Mouse (Mus musculus): Measurements from ENCODE around the gene Gm11214.

Gene Gm11214

GRCm38 (mm10) chr4:63663279-63663678 lies at the start of gene Gm11214:
TSS of gene Gm11214 (minus strand) at chr4:63663379.
- DNase-seq (ENCODE audit: low spot score) = no peak

GRCm38 (mm10) chr4:63711886-63712285 lies 48.7 kb upstream of the Gm11214 start:
- DNase-seq (ENCODE audit: low spot score) = no peak

GRCm38 (mm10) chr4:63710431-63711220 lies 47.4 kb upstream of the Gm11214 start:
- no peak for DNase-seq (ENCODE audit: low spot score)

GRCm38 (mm10) chr4:63706279-63706971 lies 43.2 kb upstream of the Gm11214 start:
- DNase-seq (ENCODE audit: low spot score) = no peak

GRCm38 (mm10) chr4:63704232-63704631 lies 41.1 kb upstream of the Gm11214 start:
- DNase-seq (ENCODE audit: low spot score) = no peak

DNA sequence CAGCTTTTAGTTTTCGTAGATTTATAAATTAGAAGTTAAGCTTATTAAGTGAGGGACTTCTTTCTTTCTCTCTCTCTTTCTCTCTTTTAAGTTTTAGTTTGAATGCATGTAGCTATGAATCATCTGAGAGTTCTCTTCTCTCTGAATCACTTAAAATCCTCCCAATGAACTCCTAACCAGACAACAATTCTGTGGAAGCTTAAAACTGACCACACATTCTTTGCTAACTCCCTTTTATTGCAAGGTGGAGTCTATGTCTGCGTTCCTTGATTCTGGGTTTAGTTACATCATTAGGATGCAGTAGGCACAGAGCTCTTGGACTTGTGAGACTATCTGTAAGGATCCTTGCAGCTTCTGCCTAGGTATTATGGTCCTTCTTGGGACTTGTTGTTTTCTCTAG lies 40.5 kb upstream of the Gm11214 start:
- no peak for DNase-seq (ENCODE audit: low spot score)

- DNase-seq (ENCODE audit: low spot score) = no peak
Measured at GRCm38 (mm10) chr4:63702006-63702704, 39.0 kb upstream of the Gm11214 start.

GRCm38 (mm10) chr4:63699749-63700148 lies 36.6 kb upstream of the Gm11214 start:
- no peak for DNase-seq (ENCODE audit: low spot score)

DNA sequence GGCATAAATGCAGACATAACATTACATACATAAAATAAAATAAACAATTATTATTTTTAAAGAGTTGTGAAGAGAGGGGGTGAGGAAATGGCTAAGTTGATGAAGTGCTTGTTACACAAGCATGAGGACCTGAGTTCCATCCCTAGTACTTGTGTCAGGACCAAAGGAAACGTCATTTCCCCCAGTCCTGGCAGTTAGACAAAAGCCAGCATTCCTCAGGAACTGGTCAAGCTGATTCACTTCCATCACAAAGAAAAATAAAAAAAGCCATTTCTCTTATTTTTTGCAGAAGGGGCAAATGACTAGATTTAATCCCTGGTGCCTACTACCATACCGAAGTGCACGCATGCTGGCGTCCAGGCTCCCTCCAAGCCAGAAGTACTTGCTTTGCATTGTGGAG lies 33.7 kb upstream of the Gm11214 start:
- DNase-seq (ENCODE audit: low spot score) = no peak

DNA sequence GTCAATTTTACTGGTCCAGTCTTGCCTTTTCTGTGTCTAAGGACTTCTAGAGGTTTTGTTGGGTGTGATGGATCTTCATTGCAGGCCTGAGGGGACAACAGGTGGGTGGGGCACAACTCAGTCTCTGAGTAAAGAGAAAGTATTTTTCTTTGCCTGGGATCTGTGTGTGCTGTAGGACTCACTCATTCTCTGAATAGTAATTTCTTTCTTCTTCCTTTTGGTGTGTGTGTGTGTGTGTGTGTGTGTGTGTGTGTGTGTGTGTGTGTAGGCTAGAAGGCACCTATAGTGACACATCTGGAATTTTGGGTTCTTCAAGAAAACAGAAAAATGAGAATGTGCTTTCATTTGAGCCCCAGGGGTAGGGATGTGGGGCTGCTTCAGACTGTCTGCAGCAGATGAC lies 29.2 kb upstream of the Gm11214 start:
- no peak for DNase-seq (ENCODE audit: low spot score)

- DNase-seq (ENCODE audit: low spot score) = no peak
Measured at GRCm38 (mm10) chr4:63687429-63687828, 24.2 kb upstream of the Gm11214 start.

DNA sequence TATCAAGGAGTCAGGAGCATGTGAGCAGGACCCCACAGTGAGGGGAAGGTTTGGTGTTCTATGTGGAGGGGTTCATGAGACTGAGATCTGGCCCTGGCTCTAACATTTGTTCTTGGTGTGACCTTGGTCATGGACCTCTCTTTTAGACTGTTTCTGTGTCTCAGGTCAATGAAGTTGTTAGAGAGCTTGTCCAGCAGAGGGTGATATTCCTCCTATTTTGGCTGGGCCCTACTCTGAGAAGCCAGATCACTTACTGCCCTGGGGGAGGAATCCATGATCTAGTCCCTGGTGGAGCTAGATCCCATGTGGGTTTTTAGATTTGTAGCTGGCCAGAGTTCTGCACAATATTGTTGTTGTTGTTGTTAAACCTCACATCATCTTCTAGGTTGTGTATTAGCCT lies 23.0 kb upstream of the Gm11214 start:
- DNase-seq (ENCODE audit: low spot score) = peak; percentile 21

GRCm38 (mm10) chr4:63685253-63685525 lies 22.0 kb upstream of the Gm11214 start:
- no peak for DNase-seq (ENCODE audit: low spot score)

DNA sequence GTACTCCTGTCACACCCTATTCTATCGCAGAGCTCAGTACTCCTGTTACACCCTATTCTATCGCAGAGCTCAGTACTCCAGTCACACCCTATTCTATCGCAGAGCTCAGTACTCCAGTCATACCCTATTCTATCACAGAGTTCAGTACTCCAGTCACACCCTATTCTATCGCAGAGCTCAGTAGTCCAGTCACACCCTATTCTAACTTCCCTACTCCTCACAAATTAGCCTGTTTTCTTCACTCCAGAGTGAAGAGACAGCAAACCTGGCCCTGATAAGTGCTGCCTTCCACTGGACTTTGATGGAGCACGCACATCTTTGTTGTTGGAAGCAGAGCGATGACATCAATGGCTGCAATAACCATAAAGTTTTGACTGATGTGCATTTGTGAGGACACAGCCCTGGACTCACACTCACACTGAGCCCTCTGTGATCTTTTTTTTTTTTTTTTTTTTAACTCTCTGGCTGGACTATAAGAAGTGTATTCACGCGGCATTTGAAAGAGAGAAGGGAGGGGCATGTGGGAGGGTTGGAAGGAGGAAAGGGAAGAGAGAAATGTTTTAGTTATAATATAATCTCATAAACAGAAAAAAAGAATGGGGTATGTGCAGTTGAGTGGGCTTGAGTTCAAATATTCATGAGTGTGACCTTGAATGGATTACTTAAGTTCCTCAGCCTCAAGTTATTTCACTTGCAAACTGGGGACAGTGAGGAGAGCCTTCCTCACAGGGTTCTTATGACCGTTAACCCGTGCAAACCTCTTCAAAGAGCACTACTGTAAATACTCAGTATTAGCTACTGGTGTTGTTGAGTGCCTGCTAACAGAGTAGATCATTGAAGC lies 21.5 kb upstream of the Gm11214 start:
- no peak for DNase-seq (ENCODE audit: low spot score)

DNA sequence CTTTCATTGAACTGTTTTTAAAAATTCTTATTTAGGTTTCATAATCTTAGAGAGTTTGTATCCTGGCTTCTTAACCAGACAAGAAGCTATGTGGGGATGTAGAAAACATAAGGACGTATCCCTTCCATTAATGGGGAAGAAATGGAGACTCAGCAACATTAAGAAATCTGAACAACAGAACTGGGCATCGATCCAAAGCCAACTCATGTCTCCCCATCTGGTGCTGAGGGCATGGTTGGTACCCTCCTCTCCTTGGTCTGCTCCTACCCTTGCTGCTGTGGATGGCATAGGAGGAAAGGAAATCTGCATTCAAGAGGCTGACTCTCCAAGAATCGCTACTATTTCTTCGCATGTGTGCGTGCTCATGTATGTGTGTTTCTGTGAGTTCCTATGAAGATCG lies 20.5 kb upstream of the Gm11214 start:
- DNase-seq (ENCODE audit: low spot score) = no peak

- no peak for DNase-seq (ENCODE audit: low spot score)
Measured at GRCm38 (mm10) chr4:63683056-63683455, 19.9 kb upstream of the Gm11214 start.

DNA sequence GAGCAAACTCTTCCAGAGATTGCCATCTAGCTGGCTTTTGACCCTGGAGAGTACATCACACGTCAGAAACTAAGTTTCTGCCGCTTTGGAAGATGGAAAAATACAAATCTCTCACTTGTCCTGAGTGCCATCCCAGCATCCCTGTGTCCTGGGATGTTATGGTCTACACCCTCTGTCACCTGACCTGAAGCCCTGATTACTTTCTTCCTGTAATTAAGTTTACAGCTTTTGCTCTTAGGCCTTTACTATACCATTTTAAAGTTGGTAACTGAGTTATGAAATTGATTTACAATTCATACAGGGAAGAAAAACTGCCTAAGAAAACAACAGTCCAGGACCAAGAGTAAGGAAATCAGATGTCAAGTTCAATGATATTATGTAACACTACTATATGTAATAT lies 19.3 kb upstream of the Gm11214 start:
- no peak for DNase-seq (ENCODE audit: low spot score)

- DNase-seq (ENCODE audit: low spot score) = no peak
Measured at GRCm38 (mm10) chr4:63681557-63681956, 18.4 kb upstream of the Gm11214 start.

DNA sequence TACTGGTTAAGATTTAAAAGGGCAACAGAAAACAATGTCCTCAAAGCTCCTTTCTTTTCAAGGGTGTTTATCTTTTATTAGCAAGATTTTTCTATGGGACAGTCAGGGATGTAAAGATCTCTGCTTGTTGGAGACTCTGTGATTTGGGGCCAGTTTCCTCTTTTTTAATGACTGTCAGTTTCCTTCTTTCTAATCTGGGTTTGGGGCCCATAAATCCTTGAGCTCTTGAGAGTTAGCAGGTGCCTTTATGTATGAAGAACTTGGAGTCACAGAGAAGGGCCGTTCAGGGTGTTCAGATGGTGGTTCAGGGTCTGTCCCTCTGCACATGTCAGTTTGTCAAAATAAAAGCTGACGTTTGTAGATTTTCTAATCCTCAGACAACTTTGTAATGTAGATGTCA lies 11.9 kb upstream of the Gm11214 start:
- no peak for DNase-seq (ENCODE audit: low spot score)

GRCm38 (mm10) chr4:63668255-63668654 lies 5.1 kb upstream of the Gm11214 start:
- peak; percentile 22 for DNase-seq (ENCODE audit: low spot score)

GRCm38 (mm10) chr4:63665738-63666137 lies 2.6 kb upstream of the Gm11214 start:
- no peak for DNase-seq (ENCODE audit: low spot score)

DNA sequence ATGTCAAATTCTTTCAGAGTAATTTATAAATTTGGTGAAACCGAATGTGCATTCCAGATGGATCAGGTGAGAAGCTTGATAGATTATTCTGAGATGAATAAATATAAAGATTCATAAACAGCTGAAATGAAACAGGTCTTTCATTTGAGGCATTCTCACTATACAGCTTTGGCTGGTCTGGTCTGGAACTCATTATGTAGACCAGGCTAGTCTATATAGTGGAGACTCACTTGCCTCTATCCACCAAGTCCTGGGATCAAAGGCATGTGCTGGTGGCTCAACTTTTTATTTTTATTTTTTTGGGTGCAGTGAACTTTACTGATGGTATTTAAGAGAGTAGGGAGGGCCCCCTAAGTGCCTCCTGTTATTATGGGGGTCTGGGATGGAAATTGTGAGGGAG lies 1.3 kb downstream of the Gm11214 start:
- DNase-seq (ENCODE audit: low spot score) = no peak

All from layer of hippocampus, adult 9-10 months (tissue).